Mouse (Mus musculus) intestine, embryonic 14.5 days (tissue): ENCODE data around the gene Usp51. TPM values are rescaled to one million over a fixed set of nuclear protein-coding genes. Genes with fewer than 3 reads are reported as not detected.
"Not testable (repeated sequence)": the region's sequence is repeated elsewhere in the genome, so short reads cannot be mapped to it uniquely, and the experiment has no call there.

ENCODE experiments used
- ATAC-seq: fragments of 200-750 bp; cut with Nextera tagmentation; replicated peaks from 2 replicates; pipeline ENCODE4 v1.8.0; 2017; ENCODE audit warnings: low read depth, moderate number of reproducible peaks, moderate TSS enrichment, moderate library complexity; ENCODE audit not compliant: low FRiP score, low TSS enrichment
- DNase-seq: peaks from one replicate; pipeline ENCODE4 v3.0.0-alpha.2; 2018; ENCODE audit warnings: low spot score
- H3K27ac ChIP-seq: fragments of 300-500 bp; sonication (generic); 2 replicates; pipeline ENCODE4 v1.5.1; 2014; ENCODE audit warnings: low read depth, mild to moderate bottlenecking, control low read depth
- H3K27me3 ChIP-seq: fragments of 300-500 bp; sonication (generic); replicated peaks from 2 replicates; pipeline ENCODE4 v1.6.1; 2014; ENCODE audit warnings: low read length, control low read depth; ENCODE audit not compliant: control insufficient read depth, insufficient read depth
- H3K36me3 ChIP-seq: fragments of 300-500 bp; sonication (generic); 2 replicates; pipeline ENCODE4 v1.6.1; 2014; ENCODE audit warnings: low read length, control low read depth; ENCODE audit not compliant: control insufficient read depth, insufficient read depth
- H3K4me1 ChIP-seq: fragments of 300-500 bp; sonication (generic); replicated peaks from 2 replicates; pipeline ENCODE4 v1.6.1; 2014; ENCODE audit warnings: low read length, control low read depth, mixed read lengths; ENCODE audit not compliant: control insufficient read depth, insufficient read depth
- H3K4me2 ChIP-seq: fragments of 300-500 bp; sonication (generic); 2 replicates; pipeline ENCODE4 v1.6.1; 2014; ENCODE audit warnings: low read length
- H3K4me3 ChIP-seq: fragments of 300-500 bp; sonication (generic); 2 replicates; pipeline ENCODE4 v1.5.1; 2014; ENCODE audit warnings: low read depth, low read length, control low read depth, mixed read lengths
- H3K9ac ChIP-seq: fragments of 300-500 bp; sonication (generic); 2 replicates; pipeline ENCODE4 v1.6.1; 2014; ENCODE audit warnings: mild to moderate bottlenecking, low read length
- H3K9me3 ChIP-seq: fragments of 300-500 bp; sonication (generic); 2 replicates; pipeline ENCODE4 v1.6.1; 2016; ENCODE audit warnings: low read length, control low read depth; ENCODE audit not compliant: control insufficient read depth
- WGBS: fragments of 180-500 bp; shearing (Covaris S2); extraction: QIAGEN DNeasy Blood & Tissue Kit; methylation state at CpG from one replicate; pipeline ENCODE4 v1.1.7; 2014; 5-methylcytosine and 5-hydroxymethylcytosine counted together
- polyA plus RNA-seq: library from polyadenylated mRNA; unstranded; fragments of >200 nt; fragmentation: Nextera tagmentation; extraction: Ambion mirVana; gene quantifications from 2 replicates; pipeline ENCODE4 v1.2.1, GENCODE M21; 2014

Gene Usp51
- 1.0 and 1.2 TPM in 2 replicates for polyA plus RNA-seq

- Histone ChIP-seq H3K4me3 (peak within 1 kb of the TSS; percentile 57), H3K9ac (peak within 1 kb of the TSS; percentile 45), H3K4me2 (peak within 1 kb of the TSS; percentile 49), H3K9me3 (no peaks in the 10 kb centered on the region), H3K36me3 (no peaks in the 10 kb centered on the region), H3K27ac (peak within 1 kb of the TSS; percentile 59; the same call in 1 of the 2 replicates), H3K4me1 (no peaks in the 10 kb centered on the region), H3K27me3 (0 out of 2 replicates have a peak, but pooled peaks cover 3% of the 10 kb centered on the region)
- DNase-seq (peak; percentile 66), ATAC-seq (peak; percentile 71; the same call in 1 of the 2 replicates)
- WGBS: 16% methylated on average over 23 of the region's 23 CpGs
Measured at GRCm38 (mm10) chrX:153006387-153006841, at the start of gene Usp51. TSS of gene Usp51 (plus strand) at chrX:153006469.

DNA sequence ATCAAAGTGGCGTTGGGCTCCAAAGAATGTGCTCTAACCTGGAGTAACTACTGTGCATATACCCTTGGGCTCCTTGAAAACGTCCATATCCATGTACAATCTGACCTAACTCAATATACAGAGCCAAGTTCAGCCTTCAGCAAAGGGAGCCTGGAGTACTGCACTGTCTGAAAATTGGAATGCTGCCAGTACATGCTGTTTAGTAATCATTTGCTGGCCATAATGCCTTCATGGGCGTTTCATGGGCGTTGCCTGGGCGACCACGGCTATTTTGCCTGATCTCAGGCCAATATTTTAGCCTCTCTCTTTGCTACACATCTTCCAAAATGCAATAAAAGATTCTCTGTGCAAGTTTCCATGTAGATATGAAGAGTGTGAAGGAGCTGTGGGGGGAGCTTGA is 36.7 kb upstream of the Usp51 start:
- H3K27me3 ChIP-seq: no peaks in the 10 kb centered on the region
- H3K4me1 ChIP-seq: no peaks in the 10 kb centered on the region
- H3K4me2 ChIP-seq: no peak overlapping the region
- no peaks in the 10 kb centered on the region for H3K9me3 ChIP-seq
- no peak overlapping the region for H3K4me3 ChIP-seq
- H3K36me3 ChIP-seq: no peaks in the 10 kb centered on the region
- H3K27ac ChIP-seq: no peak overlapping the region
- no peak overlapping the region for H3K9ac ChIP-seq
- no peak for DNase-seq
- WGBS: 79% methylated on average over 6 of the region's 6 CpGs
- ATAC-seq: no peak

GRCm38 (mm10) chrX:152973476-152974203 is 32.6 kb upstream of the Usp51 start:
- H3K9ac ChIP-seq, H3K4me3 ChIP-seq, H3K36me3 ChIP-seq, H3K27me3 ChIP-seq, H3K4me1 ChIP-seq, H3K27ac ChIP-seq, H3K9me3 ChIP-seq, DNase-seq: not testable (repeated sequence)
- 40% methylated on average over 3 of the region's 19 CpGs for WGBS
- 0 out of 2 replicates have a peak overlapping the region, but pooled peaks have one; percentile 13 for H3K4me2 ChIP-seq
- peak; percentile 79 for ATAC-seq

DNA sequence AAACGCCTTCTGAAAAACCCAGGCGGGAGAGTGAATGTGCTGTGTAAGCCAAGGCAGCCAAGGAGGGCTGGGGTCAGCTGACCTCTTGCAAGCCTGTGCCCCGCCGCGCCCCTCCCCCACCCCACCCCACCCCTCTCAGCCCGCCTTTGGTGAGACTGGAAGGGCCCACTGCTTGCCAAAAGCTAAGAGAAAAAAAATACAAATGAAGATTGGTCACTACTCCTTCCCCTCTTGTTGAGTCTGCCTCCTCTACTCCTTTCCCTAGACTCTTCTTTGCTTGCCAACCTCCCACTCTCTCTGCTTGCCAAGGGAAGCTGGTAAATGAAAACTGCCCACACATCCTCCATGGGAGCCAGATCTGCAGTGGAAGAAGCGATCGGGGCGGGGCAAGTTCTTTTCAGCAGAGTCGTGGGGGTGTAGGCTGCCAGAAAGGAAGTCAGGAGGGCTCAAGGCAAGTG is 32.0 kb upstream of the Usp51 start:
- Histone ChIP-seq H3K4me3 (no peak overlapping the region), H3K9ac (no peak overlapping the region), H3K4me1 (no peaks in the 10 kb centered on the region), H3K4me2 (peak overlapping the region; percentile 13; the same call in 1 of the 2 replicates), H3K27me3 (no peaks in the 10 kb centered on the region; the same call in 1 of the 2 replicates), H3K9me3 (no peaks in the 10 kb centered on the region), H3K27ac (no peak overlapping the region), H3K36me3 (no peaks in the 10 kb centered on the region)
- WGBS: 24% methylated on average over 4 of the region's 10 CpGs
- ATAC-seq (0 out of 2 replicates have a peak, but pooled peaks have one; percentile 27), DNase-seq (no peak)

DNA sequence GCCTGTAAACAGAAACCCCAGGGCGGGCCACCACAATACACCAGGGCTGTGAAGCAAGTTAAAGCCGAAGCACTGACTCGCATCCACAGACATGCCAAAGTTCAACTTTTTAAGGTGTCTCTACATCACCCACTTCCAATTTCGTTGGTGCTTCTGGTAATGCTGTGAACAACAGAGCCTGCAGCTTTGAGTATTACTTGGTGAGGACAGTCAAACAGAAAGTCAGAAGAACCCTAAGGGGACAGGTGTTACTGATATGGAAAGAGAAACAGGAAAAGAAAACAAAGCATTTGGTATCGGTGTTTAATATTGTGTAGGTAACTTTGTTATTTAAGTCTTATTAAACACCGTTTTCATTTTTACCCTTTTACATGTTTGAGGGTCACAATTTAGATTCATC is 29.7 kb upstream of the Usp51 start:
- WGBS: 89% methylated on average over 6 of the region's 6 CpGs
- Histone ChIP-seq H3K9ac (no peak overlapping the region), H3K4me2 (no peak overlapping the region), H3K27me3 (no peaks in the 10 kb centered on the region; the same call in 1 of the 2 replicates), H3K4me1 (no peaks in the 10 kb centered on the region), H3K27ac (no peak overlapping the region), H3K36me3 (no peaks in the 10 kb centered on the region), H3K9me3 (no peaks in the 10 kb centered on the region), H3K4me3 (no peak overlapping the region)
- no peak for ATAC-seq
- DNase-seq: no peak

- Histone ChIP-seq H3K27ac (no peak overlapping the region), H3K4me1 (no peaks in the 10 kb centered on the region), H3K9ac (no peak overlapping the region), H3K36me3 (no peaks in the 10 kb centered on the region), H3K4me2 (no peak overlapping the region), H3K9me3 (no peaks in the 10 kb centered on the region), H3K27me3 (no peaks in the 10 kb centered on the region), H3K4me3 (no peak overlapping the region)
- 75% methylated on average over 2 of the region's 2 CpGs for WGBS
- DNase-seq: no peak
- ATAC-seq: no peak
Measured at GRCm38 (mm10) chrX:152985009-152985408, 21.3 kb upstream of the Usp51 start.

DNA sequence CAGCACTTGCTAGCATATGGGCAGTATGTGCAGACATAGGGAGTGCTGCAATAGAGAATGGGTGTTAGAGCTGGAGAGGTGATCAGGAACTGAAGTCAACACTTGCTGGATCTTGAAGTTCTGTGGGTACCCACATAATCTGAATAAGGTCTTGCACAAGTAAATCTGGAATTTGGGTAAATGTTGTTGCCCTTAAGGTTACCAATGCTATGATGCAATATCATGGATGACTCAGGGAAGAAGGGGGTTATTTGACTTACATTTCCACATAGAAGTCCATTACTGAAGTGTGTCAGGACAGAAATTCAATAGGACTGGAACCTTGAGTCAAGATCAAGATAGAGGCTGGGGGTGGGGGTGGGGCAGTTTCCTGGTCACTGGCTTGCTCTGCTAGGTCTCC is 16.4 kb upstream of the Usp51 start:
- not testable (repeated sequence) for ATAC-seq, H3K4me2 ChIP-seq, H3K9ac ChIP-seq, DNase-seq, H3K4me3 ChIP-seq, H3K27me3 ChIP-seq, H3K9me3 ChIP-seq, H3K4me1 ChIP-seq, H3K27ac ChIP-seq, H3K36me3 ChIP-seq

DNA sequence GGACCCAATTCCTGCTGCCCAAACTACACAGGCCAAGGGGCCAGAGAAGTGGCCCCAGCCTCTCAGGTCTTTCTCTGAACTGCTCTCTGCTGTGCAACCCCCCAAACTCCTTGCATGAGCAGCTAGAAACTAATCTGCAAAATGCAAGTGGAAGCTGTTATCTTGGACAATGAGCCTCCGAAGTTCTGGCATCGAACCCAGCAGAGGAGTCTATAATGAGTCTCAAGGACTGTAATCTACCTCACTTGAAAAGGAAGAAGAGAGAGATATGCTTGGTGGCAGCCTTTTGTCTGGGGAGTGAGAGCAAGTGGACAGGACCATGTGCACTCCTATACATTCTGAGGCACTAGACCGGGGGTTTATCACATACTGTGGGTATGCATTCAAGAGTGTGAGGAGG is 10.2 kb upstream of the Usp51 start:
- not testable (repeated sequence) for H3K4me2 ChIP-seq, H3K9me3 ChIP-seq, H3K27ac ChIP-seq, H3K4me3 ChIP-seq, H3K27me3 ChIP-seq, ATAC-seq, H3K36me3 ChIP-seq, H3K9ac ChIP-seq, H3K4me1 ChIP-seq, DNase-seq
- no CpG with 5 or more reads among the region's 3 CpGs for WGBS
